Mouse (Mus musculus) intestine, postnatal 0 days (tissue): ENCODE data around the gene Ormdl3. TPM values are rescaled to one million over a fixed set of nuclear protein-coding genes. Genes with fewer than 3 reads are reported as not detected.

Experiments used
- ATAC-seq: fragments of 200-750 bp; cut with Nextera tagmentation; 2 replicates; pipeline ENCODE4 v1.8.0; 2017; ENCODE audit warnings: mild to moderate bottlenecking, moderate TSS enrichment, moderate library complexity
- H3K27ac ChIP-seq: fragments of 300-500 bp; sonication (generic); 2 replicates; pipeline ENCODE4 v1.5.1; 2014; ENCODE audit warnings: mild to moderate bottlenecking, low read depth, low read length, moderate library complexity
- H3K27me3 ChIP-seq: fragments of 300-500 bp; sonication (generic); replicated peaks from 2 replicates; pipeline ENCODE4 v1.6.1; 2014; ENCODE audit warnings: low read length, mixed read lengths; ENCODE audit not compliant: control insufficient read depth, insufficient read depth
- H3K36me3 ChIP-seq: fragments of 300-500 bp; sonication (generic); 2 replicates; pipeline ENCODE4 v1.6.1; 2014; ENCODE audit warnings: mild to moderate bottlenecking, moderate library complexity; ENCODE audit not compliant: control insufficient read depth, insufficient read depth
- H3K4me1 ChIP-seq: fragments of 300-500 bp; sonication (generic); replicated peaks from 2 replicates; pipeline ENCODE4 v1.6.1; 2014; ENCODE audit warnings: antibody characterized with exemption, low read length, mixed read lengths; ENCODE audit not compliant: control insufficient read depth, insufficient read depth
- H3K4me2 ChIP-seq: fragments of 300-500 bp; sonication (generic); replicated peaks from 2 replicates; pipeline ENCODE4 v1.6.1; 2014; ENCODE audit warnings: low read depth, mild to moderate bottlenecking, moderate library complexity
- H3K4me3 ChIP-seq: fragments of 300-500 bp; sonication (generic); 2 replicates; pipeline ENCODE4 v1.5.1; 2014; ENCODE audit warnings: low read depth, low read length
- H3K9ac ChIP-seq: fragments of 300-500 bp; sonication (generic); 2 replicates; pipeline ENCODE4 v1.6.1; 2014; ENCODE audit warnings: mild to moderate bottlenecking, low read depth, low read length
- H3K9me3 ChIP-seq: fragments of 300-500 bp; sonication (generic); 2 replicates; pipeline ENCODE4 v1.6.1; 2016; ENCODE audit warnings: mixed run types; ENCODE audit not compliant: control insufficient read depth
- CTCF ChIP-seq: sonication (generic); IDR thresholded peaks from 2 replicates; pipeline ENCODE4 v1.5.1; 2016; ENCODE audit warnings: low read depth, mild to moderate bottlenecking, control low read depth, antibody characterized with exemption, moderate library complexity
- WGBS: fragments of 180-500 bp; shearing (Covaris S2); extraction: QIAGEN DNeasy Blood & Tissue Kit; methylation state at CpG from one replicate; pipeline ENCODE4 v1.1.7; 2014; 5-methylcytosine and 5-hydroxymethylcytosine counted together
- polyA plus RNA-seq: library from polyadenylated mRNA; unstranded; fragments of >200 nt; fragmentation: Nextera tagmentation; extraction: Ambion mirVana; gene quantifications from 2 replicates; pipeline ENCODE4 v1.2.1, GENCODE M21; 2015

The Ormdl3 gene
- polyA plus RNA-seq, 1 experiment from 2014 or later, result 150 TPM

GRCm38 (mm10) chr11:98590548-98591445 is 3.6 kb upstream of the Ormdl3 start:
- H3K4me1 ChIP-seq, result no peaks in the 10 kb centered on the region
- no peak for ATAC-seq
- H3K4me3 ChIP-seq, result no peak overlapping the region
- no peak overlapping the region for H3K9ac ChIP-seq
- H3K27ac ChIP-seq, result no peak overlapping the region
- no peak for TF ChIP-seq CTCF
- H3K27me3 ChIP-seq, result no peaks in the 10 kb centered on the region
- 63% methylated on average over 19 of the region's 19 CpGs for WGBS
- H3K9me3 ChIP-seq, result no peaks in the 10 kb centered on the region
- H3K4me2 ChIP-seq, result no peak overlapping the region
- H3K36me3 ChIP-seq, result no peaks in the 10 kb centered on the region

- H3K4me3 ChIP-seq, result no peak overlapping the region
- no peaks in the 10 kb centered on the region for H3K27me3 ChIP-seq
- ATAC-seq, result no peak
- H3K27ac ChIP-seq, result peak overlapping the region; percentile 91
- no peak overlapping the region for H3K9ac ChIP-seq
- H3K36me3 ChIP-seq, result no peaks in the 10 kb centered on the region
- 55% methylated on average over 8 of the region's 8 CpGs for WGBS
- no peaks in the 10 kb centered on the region for H3K4me1 ChIP-seq
- H3K4me2 ChIP-seq, result no peak overlapping the region
- no peaks in the 10 kb centered on the region for H3K9me3 ChIP-seq
- TF ChIP-seq CTCF, result no peak
These were observed 2.1 kb upstream of the Ormdl3 start for GRCm38 (mm10) chr11:98589306-98589705.

GRCm38 (mm10) chr11:98588833-98589281 is 1.7 kb upstream of the Ormdl3 start:
- Histone ChIP-seq H3K27ac (peak overlapping the region; percentile 91), H3K9me3 (no peaks in the 10 kb centered on the region), H3K4me3 (0 out of 2 replicates have a peak overlapping the region, but pooled peaks have one; percentile 24), H3K27me3 (no peaks in the 10 kb centered on the region), H3K9ac (no peak overlapping the region), H3K36me3 (no peaks in the 10 kb centered on the region), H3K4me2 (peak overlapping the region; percentile 84), H3K4me1 (no peaks in the 10 kb centered on the region)
- ATAC-seq, result peak; percentile 25; the same call in 1 of the 2 replicates
- WGBS, result 39% methylated on average over 6 of the region's 6 CpGs
- TF ChIP-seq CTCF, result no peak

- H3K4me3 ChIP-seq, result peak overlapping the region; percentile 93
- ATAC-seq, result peak; percentile 83
- H3K27ac ChIP-seq, result peak overlapping the region; percentile 91
- no peaks in the 10 kb centered on the region for H3K27me3 ChIP-seq
- H3K9me3 ChIP-seq, result no peaks in the 10 kb centered on the region
- H3K4me2 ChIP-seq, result peak overlapping the region; percentile 84
- 5% methylated on average over 20 of the region's 20 CpGs for WGBS
- peaks cover 7% of the 10 kb centered on the region for H3K36me3 ChIP-seq
- TF ChIP-seq CTCF, result no peak
- H3K9ac ChIP-seq, result no peak overlapping the region
- 0 out of 2 replicates have a peak, but pooled peaks cover 3% of the 10 kb centered on the region for H3K4me1 ChIP-seq
These were observed 747 bp upstream of the Ormdl3 start for GRCm38 (mm10) chr11:98587684-98588546.

- peak overlapping the region; percentile 91 for H3K27ac ChIP-seq
- peak overlapping the region; percentile 84 for H3K4me2 ChIP-seq
- WGBS, result 2% methylated on average over 22 of the region's 22 CpGs
These were observed 879 bp downstream of the Ormdl3 start for GRCm38 (mm10) chr11:98586087-98586891.

More at GRCm38 (mm10) chr11:98586087-98586891, 879 bp downstream of the Ormdl3 start:
- no peaks in the 10 kb centered on the region for H3K9me3 ChIP-seq
- 0 out of 2 replicates have a peak, but pooled peaks have one; percentile 0 for ATAC-seq
- TF ChIP-seq CTCF, result no peak
- H3K36me3 ChIP-seq, result peaks cover 23% of the 10 kb centered on the region
- peak overlapping the region; percentile 93 for H3K4me3 ChIP-seq
- H3K27me3 ChIP-seq, result no peaks in the 10 kb centered on the region
- 0 out of 2 replicates have a peak, but pooled peaks cover 3% of the 10 kb centered on the region for H3K4me1 ChIP-seq
- peak overlapping the region; percentile 91 for H3K9ac ChIP-seq
